Mouse (Mus musculus) megakaryocyte, embryonic 14.5 days (primary cell): ENCODE data around the gene Bdp1.

Experiments
- FLI1 ChIP-seq: IDR thresholded peaks from 2 replicates; pipeline ENCODE4 v1.6.1; 2012; ENCODE audit warnings: low read length, inconsistent platforms, mixed read lengths
- GATA1 ChIP-seq: IDR thresholded peaks from 3 replicates; pipeline ENCODE4 v1.6.1; 2012; ENCODE audit warnings: mixed read lengths, low read length, inconsistent platforms, borderline replicate concordance

DNA sequence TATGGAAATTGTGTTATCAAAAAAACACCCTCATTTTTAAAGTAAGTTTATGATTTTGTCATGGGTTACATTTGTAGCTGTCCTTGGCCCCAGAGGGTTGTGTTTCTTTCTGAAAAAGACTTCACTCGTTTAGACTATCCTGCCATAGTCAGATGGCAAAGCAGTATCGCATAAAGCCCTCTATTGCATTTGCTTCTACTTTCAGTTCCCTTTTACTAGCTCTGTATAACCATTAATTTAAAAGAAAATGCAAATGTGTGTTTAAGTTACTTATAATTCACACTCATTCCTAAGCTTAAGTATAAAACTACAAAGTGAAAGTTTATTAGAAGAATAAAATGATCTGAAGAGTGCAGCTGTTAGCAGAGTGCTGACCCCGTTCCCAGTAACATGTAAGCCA lies 104.8 kb downstream of the Bdp1 start:
- no peak for TF ChIP-seq FLI1
- no peak for TF ChIP-seq GATA1
